Mouse (Mus musculus) liver (tissue): ENCODE data around the gene Tfam.

ENCODE experiments used
- DNase-seq: peaks from one replicate; pipeline ENCODE4 v3.0.0-alpha.2; 2020; ENCODE audit warnings: mixed read lengths

Gene Tfam

GRCm38 (mm10) chr10:71222639-71223038, 15.4 kb downstream of the Tfam start:
- DNase-seq: no peak

DNA sequence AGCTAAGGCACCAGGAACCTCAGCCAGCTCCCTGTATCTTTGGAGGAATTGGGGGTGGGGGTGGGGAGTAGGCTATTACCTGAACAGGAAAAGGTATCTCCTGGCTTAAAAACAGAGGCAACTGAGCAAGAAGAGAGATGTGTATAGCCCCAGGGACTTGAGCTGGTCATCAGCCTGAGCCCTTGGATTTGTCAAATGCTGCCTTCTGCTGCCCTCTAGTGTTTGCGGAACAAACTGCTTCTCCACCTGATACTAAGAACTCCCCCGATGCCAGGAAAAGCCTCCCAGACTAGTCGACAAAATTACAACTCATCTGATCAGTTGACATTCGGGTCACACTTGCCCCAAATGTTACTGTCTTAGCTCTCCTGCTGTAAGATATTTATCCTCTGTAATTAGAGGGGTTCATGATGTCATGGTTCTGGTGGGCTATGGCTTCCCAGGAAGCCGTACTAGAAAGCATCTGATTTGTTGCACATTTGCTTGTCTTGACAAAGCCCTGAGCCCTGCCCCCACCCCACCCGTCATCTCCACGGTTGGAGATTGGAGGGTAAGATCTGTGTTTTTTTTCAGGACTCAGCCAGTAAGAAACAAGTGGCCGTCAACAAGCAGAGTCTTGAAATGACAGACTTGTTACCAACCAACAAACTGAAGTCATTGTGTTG, 19.7 kb downstream of the Tfam start:
- DNase-seq: peak; percentile 70

- no peak for DNase-seq
Measured at GRCm38 (mm10) chr10:71215996-71216395, 22.1 kb downstream of the Tfam start.

GRCm38 (mm10) chr10:71201512-71201911, 36.6 kb downstream of the Tfam start:
- DNase-seq: no peak

- DNase-seq: no peak
Measured at GRCm38 (mm10) chr10:71200964-71201363, 37.1 kb downstream of the Tfam start.

GRCm38 (mm10) chr10:71198676-71199075, 39.4 kb downstream of the Tfam start:
- no peak for DNase-seq

GRCm38 (mm10) chr10:71197036-71197785, 40.9 kb downstream of the Tfam start:
- DNase-seq: no peak

- DNase-seq: no peak
Measured at GRCm38 (mm10) chr10:71195501-71195900, 42.6 kb downstream of the Tfam start.

DNA sequence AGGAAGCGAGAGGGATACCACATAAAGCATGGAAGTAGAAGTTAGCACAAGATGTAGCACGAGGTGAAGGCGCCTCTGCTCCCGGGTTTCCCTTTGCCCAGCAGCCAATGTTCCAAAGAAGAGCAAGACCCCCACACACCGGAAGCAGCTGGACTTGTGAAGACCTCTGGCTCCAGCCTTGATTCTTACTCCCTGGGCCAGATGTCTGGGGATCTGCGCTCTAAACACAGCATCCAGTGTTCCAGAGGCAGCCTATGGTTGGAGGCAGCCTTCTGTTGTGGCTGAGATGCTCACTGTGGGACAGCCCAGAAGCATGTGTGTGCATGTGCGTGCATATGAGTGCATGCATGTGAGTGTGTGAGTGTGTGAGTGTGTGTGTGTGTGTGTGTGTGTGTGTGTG, 43.4 kb downstream of the Tfam start:
- no peak for DNase-seq

DNA sequence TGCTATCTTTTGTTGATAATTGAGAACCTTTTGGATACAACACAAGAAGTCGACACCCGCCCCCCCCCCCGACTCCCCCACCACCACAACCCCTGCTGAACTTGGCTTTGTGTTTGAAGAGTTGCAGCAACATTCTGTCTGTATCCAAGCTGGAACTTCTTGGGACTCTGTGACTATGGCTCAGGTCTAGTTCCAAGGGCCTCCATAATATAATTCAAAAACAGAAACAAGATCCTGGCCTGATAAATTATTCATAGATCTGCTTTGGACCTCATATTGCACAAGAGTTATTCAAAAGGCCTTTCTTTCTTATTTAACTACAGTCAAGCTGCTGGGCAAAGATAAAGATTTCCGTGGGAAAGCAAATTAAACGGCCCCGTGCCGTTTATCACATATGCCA, 44.8 kb downstream of the Tfam start:
- no peak for DNase-seq

DNA sequence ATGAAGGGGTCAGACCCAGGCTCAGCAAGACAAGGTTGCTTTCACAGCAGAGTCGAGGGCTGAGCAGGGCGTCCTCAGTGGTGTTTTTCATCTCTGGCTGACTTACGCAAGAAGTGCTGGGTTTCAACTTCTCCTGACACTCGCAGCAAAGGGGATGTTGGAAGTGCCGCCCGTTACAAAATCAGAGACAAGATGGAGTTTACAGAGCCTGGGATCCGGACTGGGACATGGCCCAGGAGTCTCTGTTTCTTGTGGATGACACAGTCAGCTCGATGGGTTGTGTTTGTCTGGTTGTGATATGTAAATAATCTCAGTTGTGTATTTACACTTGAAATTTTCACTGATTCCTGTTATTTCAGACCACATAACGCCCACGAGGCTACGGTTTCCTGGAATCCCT, 45.2 kb downstream of the Tfam start:
- DNase-seq: no peak

DNA sequence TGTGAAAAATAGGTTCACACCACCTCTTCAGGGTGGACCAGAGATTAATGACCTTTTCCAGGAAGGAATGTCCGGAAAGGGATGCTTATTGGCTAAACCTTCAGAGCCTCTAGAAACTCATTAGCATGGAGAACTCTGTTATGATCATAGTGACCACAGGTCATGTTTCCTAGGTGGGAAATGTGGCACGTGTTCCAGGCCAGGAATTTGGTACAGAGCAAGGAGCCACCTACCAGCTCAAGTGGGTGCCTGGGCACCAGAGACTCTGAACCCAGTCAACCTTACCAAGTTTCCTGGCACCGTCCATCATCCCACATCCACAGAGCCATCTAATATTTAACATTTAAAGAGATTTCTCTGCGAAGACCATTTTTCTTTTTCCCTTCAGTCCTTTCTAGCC, 49.4 kb downstream of the Tfam start:
- no peak for DNase-seq

GRCm38 (mm10) chr10:71185059-71185458, 53.0 kb downstream of the Tfam start:
- no peak for DNase-seq

DNA sequence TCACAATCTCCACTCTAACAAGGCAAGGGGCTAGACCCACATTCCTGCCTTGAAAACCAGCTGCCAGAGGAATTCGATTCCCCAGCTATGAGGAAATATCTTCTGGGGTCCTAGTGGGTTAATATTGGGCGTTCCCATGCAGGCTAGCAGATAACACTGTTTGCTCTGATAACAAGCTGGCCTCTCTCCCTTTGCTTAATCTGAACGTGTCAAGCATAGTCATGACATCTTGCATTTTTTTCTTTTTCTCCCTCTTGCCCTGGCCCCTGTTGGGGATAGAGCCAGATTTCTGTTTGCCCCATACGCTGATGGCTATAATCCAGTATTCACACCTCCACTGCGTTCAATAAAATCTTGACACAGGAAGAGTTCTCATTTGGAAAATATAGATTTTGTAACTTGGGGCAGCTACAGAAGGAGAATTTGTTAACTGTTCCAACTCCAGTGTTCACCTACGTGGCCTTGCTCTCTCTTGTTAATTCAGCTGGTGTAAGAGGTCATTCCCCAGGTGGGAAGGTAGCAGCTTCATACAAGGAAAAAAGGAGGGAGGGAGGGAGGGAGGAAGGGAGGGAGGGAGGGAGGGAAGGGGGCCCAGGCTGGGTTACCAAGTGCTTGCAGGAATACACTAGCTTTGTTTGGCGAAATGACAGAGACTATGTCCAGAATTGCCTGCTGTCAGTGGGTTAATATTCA, 54.6 kb downstream of the Tfam start:
- DNase-seq: no peak

DNA sequence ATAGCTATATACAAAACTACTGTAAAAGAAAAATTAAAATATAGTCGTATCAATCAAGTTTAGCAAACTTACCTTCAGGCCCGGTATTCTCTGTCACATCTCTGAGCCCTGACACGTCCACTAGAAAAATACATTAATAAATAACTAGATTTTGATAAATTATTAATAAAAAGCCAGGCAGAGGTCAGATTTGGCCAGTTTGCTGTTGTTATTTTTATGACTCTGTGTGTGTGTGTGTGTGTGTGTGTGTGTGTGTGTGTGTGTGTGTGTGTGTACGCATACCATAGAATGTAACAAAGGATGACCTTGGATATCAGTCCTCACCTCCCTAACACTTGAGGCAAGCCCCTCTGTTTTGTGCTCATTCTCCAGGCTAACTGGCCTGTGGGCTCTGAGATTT, 56.1 kb downstream of the Tfam start:
- no peak for DNase-seq

DNA sequence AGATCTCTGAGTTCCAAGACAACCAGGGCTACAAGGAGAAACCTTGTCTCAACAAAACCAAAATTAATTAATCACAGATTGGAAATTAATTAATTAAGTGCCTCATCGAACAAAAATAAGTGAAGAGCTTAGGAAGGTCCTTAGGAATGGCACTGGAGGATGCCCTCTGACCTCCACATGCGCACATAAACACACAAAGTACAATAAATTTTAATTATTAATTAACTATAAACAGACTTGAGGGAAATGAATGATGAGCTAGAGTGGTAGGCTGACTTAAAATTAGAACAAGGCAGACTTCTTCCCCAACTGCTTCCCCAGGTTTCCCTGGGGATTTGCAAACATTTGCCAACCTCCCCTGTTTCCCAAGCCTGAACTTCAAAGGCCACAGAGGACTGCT, 57.0 kb downstream of the Tfam start:
- DNase-seq: no peak

GRCm38 (mm10) chr10:71180057-71180456, 58.0 kb downstream of the Tfam start:
- DNase-seq: no peak

DNA sequence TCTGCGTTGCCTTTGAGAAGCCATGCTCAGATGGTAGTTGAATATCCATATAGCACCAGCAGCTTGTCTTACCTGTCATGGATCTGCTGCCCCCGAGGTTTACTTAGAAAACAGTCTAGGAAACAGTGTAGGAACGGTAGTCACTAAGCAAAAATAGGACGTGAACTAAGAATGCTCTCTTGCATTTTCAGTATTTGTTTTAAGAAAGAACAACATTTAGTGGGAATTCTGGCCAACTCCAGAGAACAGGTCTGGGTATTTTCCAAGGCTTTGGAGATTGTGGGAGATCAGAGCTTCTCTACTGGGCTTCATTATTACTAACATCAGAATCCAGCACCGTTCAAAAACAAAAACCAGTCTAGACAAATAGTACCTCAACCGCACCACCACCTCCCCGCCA, 60.9 kb downstream of the Tfam start:
- DNase-seq: no peak

DNA sequence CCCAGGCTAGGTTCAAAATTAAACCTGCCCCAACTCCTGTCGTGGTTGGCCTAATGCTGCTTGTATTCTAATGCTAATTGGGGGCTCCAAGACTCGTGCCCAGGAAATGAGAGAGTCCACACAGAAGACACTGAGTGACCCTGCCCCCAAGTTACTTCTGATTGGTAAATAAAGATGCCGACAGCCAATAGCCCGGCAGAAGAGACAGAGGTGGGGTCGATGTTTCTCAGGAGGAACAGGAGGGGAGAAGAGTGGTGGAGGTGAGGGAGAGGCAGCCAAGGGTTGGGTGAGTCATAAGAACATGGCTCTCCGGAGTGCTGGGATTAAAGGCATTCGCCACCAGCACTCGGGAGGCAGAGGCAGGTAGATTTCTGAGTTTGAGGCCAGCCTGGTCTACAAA, 61.7 kb downstream of the Tfam start:
- no peak for DNase-seq
